Mouse (Mus musculus) CH12.LX (cell line): Measurements from ENCODE around the gene Lzts2.

Source experiments
- E2F4 ChIP-seq: IDR thresholded peaks from 2 replicates; pipeline ENCODE4 v1.6.1; 2011; ENCODE audit warnings: low read depth, low read length, improper control_type of control experiment; ENCODE audit not compliant: insufficient replicate concordance
- ELF1 ChIP-seq: IDR thresholded peaks from 2 replicates; pipeline ENCODE4 v1.6.1; 2014; ENCODE audit warnings: low read depth, mild to moderate bottlenecking, inconsistent platforms, low read length, improper control_type of control experiment
- POLR2A ChIP-seq: IDR thresholded peaks from 2 replicates; pipeline ENCODE4 v1.6.1; 2011; ENCODE audit warnings: low read depth, mild to moderate bottlenecking, improper control_type of control experiment, low read length
- TBP ChIP-seq: conservative IDR thresholded peaks from 2 replicates; pipeline ENCODE4 v1.6.1; 2011; ENCODE audit warnings: low read depth, low read length, improper control_type of control experiment
- UBTF ChIP-seq: IDR thresholded peaks from 2 replicates; pipeline ENCODE4 v1.6.1; 2012; ENCODE audit warnings: low read depth, mild to moderate bottlenecking, inconsistent platforms, low read length, improper control_type of control experiment, moderate library complexity

DNA sequence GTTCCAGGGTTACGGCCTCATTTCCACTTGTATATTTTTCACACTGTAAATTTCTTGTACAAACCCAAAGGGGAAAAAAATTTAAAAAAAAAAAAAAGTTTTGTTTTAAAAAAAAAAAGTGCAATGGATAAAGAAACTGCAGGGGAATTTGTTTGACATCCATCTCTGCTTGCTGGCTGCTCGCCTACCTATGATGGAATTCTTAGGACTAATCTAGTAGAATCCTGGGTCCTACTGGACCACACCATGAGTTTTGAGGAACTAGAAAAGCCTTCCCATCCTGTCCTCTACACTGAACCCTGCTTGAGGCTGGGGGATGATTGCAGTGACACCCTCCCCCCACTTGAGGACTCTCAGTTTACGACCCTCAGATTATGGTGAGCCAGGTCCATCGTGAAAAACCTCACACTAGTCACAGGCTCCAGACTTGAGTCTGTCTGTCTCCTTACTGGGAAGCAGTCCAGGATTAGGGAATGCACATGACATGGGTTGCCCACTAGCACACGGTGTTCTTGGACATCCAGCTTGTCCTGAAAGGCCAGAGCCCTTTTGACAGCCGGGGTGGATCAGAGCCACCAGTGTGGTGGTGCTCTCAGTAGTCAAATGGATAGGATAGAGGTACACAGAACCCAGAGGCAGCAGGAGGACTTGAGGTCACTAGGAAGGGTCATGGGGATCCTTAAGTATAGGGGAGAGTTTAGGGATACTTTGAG lies 12.9 kb downstream of the Lzts2 start:
- TF ChIP-seq POLR2A = no peak
- TF ChIP-seq E2F4 = no peak
- TF ChIP-seq ELF1 = no peak
- no peak for TF ChIP-seq TBP
- TF ChIP-seq UBTF = no peak
